Mouse (Mus musculus) hindbrain, embryonic 12.5 days (tissue): ENCODE results near the gene Bap1. TPM values are rescaled to one million over a fixed set of nuclear protein-coding genes. Genes with fewer than 3 reads are reported as not detected.

Source experiments
- ATAC-seq: fragments of 200-750 bp; cut with Nextera tagmentation; 2 replicates; pipeline ENCODE4 v1.8.0; 2017; ENCODE audit warnings: moderate TSS enrichment; ENCODE audit not compliant: low FRiP score
- H3K27ac ChIP-seq: fragments of 300-500 bp; sonication (generic); 2 replicates; pipeline ENCODE4 v1.5.1; 2016; ENCODE audit warnings: mild to moderate bottlenecking
- H3K27me3 ChIP-seq: fragments of 300-500 bp; sonication (generic); 2 replicates; pipeline ENCODE4 v1.6.1; 2016; ENCODE audit warnings: mild to moderate bottlenecking
- H3K36me3 ChIP-seq: fragments of 300-500 bp; sonication (generic); 2 replicates; pipeline ENCODE4 v1.6.1; 2016; ENCODE audit warnings: mild to moderate bottlenecking
- H3K4me1 ChIP-seq: fragments of 300-500 bp; sonication (generic); 2 replicates; pipeline ENCODE4 v1.6.1; 2016
- H3K4me2 ChIP-seq: fragments of 300-500 bp; sonication (generic); replicated peaks from 2 replicates; pipeline ENCODE4 v1.6.1; 2016; ENCODE audit warnings: mild to moderate bottlenecking
- H3K4me3 ChIP-seq: fragments of 300-500 bp; sonication (generic); 2 replicates; pipeline ENCODE4 v1.5.1; 2016; ENCODE audit warnings: mild to moderate bottlenecking
- H3K9ac ChIP-seq: fragments of 300-500 bp; sonication (generic); 2 replicates; pipeline ENCODE4 v1.6.1; 2016; ENCODE audit warnings: mild to moderate bottlenecking, moderate library complexity
- H3K9me3 ChIP-seq: fragments of 300-500 bp; sonication (generic); replicated peaks from 2 replicates; pipeline ENCODE4 v1.6.1; 2016; ENCODE audit warnings: mild to moderate bottlenecking
- WGBS: fragments of 180-500 bp; shearing (Covaris S2); methylation state at CpG from one replicate; pipeline ENCODE4 v1.1.7; 2016; 5-methylcytosine and 5-hydroxymethylcytosine counted together
- polyA plus RNA-seq: library from polyadenylated mRNA; unstranded; fragments of >200 nt; fragmentation: Nextera tagmentation; extraction: Ambion mirVana; gene quantifications from 2 replicates; pipeline ENCODE4 v1.2.1, GENCODE M21; 2016

Bap1 gene
- polyA plus RNA-seq, 1 experiment from 2014 or later: 110 TPM

DNA sequence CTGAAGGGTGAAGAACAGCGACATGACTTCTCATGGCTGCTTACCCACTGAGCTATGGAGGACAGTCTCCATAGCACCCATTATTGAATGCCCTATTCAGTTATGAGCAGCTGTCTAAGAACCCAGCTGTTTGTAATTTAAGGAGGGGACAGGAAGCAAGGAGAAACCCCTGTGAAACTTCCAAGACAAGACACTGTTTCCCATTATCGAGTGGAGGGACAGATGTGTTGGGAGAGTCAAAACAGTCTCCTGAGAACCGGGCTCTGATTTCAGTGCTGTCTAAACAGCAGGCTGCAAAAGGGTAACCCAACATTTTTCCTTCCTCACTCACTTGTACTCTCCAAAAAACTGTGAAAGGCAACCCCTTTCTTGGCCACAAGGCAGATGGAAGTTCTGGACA, 10.7 kb upstream of the Bap1 start:
- 74% methylated on average over 3 of the region's 3 CpGs for WGBS
- ATAC-seq: no peak
- no peaks in the 10 kb centered on the region for H3K4me1 ChIP-seq
- H3K27ac ChIP-seq: no peak overlapping the region
- no peaks in the 10 kb centered on the region for H3K9me3 ChIP-seq
- H3K36me3 ChIP-seq: peaks cover 5% of the 10 kb centered on the region
- no peak overlapping the region for H3K9ac ChIP-seq
- H3K4me2 ChIP-seq: no peak overlapping the region
- no peaks in the 10 kb centered on the region for H3K27me3 ChIP-seq
- H3K4me3 ChIP-seq: no peak overlapping the region

DNA sequence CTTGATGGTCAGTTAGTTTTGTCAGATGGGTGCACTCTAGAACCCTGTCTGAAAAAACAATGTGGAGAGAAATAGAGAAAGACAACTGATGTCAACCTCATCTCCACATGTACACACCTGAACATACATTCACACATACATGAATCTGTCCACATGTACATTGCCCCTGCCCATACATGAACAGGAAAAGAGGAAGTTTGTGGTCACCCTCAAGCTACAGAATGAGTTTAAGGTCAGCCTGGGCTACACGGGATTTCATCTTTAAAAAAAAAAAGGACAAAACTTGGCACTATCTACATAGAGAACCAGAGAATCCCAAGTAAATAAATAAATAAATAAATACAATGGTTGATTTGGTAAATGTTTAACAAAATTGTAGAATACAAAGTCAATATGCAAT, 6.5 kb upstream of the Bap1 start:
- Histone ChIP-seq H3K4me1 (no peaks in the 10 kb centered on the region), H3K27me3 (no peaks in the 10 kb centered on the region), H3K27ac (no peak overlapping the region), H3K9ac (no peak overlapping the region), H3K4me2 (no peak overlapping the region), H3K9me3 (no peaks in the 10 kb centered on the region), H3K4me3 (no peak overlapping the region), H3K36me3 (no peaks in the 10 kb centered on the region)
- WGBS: 84% methylated on average over 1 of the region's 1 CpGs
- ATAC-seq: no peak

DNA sequence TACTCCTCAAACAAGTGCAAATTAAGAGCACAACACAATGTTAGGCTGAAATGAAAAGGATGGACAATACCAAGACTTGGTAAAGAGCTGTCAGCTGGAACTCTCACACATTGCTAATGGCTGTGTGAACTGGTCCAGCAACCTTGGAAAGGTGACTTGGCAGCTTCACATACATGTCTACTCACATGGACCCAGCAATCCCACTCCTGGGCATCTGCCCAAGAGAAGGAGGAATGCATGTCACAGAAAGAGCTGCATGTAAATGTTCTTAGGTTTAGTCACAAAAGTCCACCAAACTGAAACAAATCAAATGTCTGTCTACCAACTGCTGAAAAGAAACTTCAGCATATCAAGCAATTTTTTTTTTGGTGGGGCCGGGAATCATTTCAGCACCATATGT, 5.3 kb upstream of the Bap1 start:
- H3K4me2 ChIP-seq: no peak overlapping the region
- no peaks in the 10 kb centered on the region for H3K27me3 ChIP-seq
- H3K4me3 ChIP-seq: no peak overlapping the region
- WGBS: 83% methylated on average over 1 of the region's 1 CpGs
- no peak overlapping the region for H3K27ac ChIP-seq
- H3K36me3 ChIP-seq: no peaks in the 10 kb centered on the region
- peaks cover 4% of the 10 kb centered on the region; the same call in 1 of the 2 replicates for H3K4me1 ChIP-seq
- ATAC-seq: no peak
- no peak overlapping the region for H3K9ac ChIP-seq
- H3K9me3 ChIP-seq: no peaks in the 10 kb centered on the region

- Histone ChIP-seq H3K9ac (no peak overlapping the region), H3K27me3 (no peaks in the 10 kb centered on the region), H3K4me3 (no peak overlapping the region), H3K9me3 (no peaks in the 10 kb centered on the region), H3K36me3 (peaks cover 2% of the 10 kb centered on the region; the same call in 1 of the 2 replicates), H3K4me2 (no peak overlapping the region), H3K4me1 (peaks cover 15% of the 10 kb centered on the region), H3K27ac (no peak overlapping the region)
- no peak for ATAC-seq
- WGBS: 92% methylated on average over 6 of the region's 6 CpGs
Observed at GRCm38 (mm10) chr14:31248396-31248795, 2.9 kb upstream of the Bap1 start.

GRCm38 (mm10) chr14:31250222-31251083, 797 bp upstream of the Bap1 start:
- Histone ChIP-seq H3K36me3 (peaks cover 23% of the 10 kb centered on the region), H3K27me3 (no peaks in the 10 kb centered on the region), H3K27ac (peak overlapping the region; percentile 91), H3K9ac (peak overlapping the region; percentile 96), H3K4me3 (peak overlapping the region; percentile 90), H3K9me3 (no peaks in the 10 kb centered on the region), H3K4me2 (peak overlapping the region; percentile 61), H3K4me1 (peaks cover 15% of the 10 kb centered on the region)
- peak; percentile 5; the same call in 1 of the 2 replicates for ATAC-seq
- 22% methylated on average over 38 of the region's 38 CpGs for WGBS

- H3K4me3 ChIP-seq: peak overlapping the region; percentile 90
- WGBS: 2% methylated on average over 18 of the region's 18 CpGs
- H3K9me3 ChIP-seq: no peaks in the 10 kb centered on the region
- H3K4me1 ChIP-seq: peaks cover 15% of the 10 kb centered on the region
- peaks cover 35% of the 10 kb centered on the region for H3K36me3 ChIP-seq
- peak overlapping the region; percentile 96 for H3K9ac ChIP-seq
- H3K27ac ChIP-seq: peak overlapping the region; percentile 91
- H3K4me2 ChIP-seq: peak overlapping the region; percentile 61
- no peaks in the 10 kb centered on the region for H3K27me3 ChIP-seq
- ATAC-seq: no peak
Observed at GRCm38 (mm10) chr14:31251626-31252025, 376 bp downstream of the Bap1 start.

GRCm38 (mm10) chr14:31252091-31252490, 841 bp downstream of the Bap1 start:
- Histone ChIP-seq H3K9me3 (no peaks in the 10 kb centered on the region), H3K27ac (no peak overlapping the region), H3K9ac (peak overlapping the region; percentile 96), H3K4me2 (peak overlapping the region; percentile 61), H3K4me1 (peaks cover 15% of the 10 kb centered on the region), H3K4me3 (peak overlapping the region; percentile 90), H3K27me3 (no peaks in the 10 kb centered on the region), H3K36me3 (peaks cover 39% of the 10 kb centered on the region)
- 80% methylated on average over 5 of the region's 5 CpGs for WGBS
- no peak for ATAC-seq

DNA sequence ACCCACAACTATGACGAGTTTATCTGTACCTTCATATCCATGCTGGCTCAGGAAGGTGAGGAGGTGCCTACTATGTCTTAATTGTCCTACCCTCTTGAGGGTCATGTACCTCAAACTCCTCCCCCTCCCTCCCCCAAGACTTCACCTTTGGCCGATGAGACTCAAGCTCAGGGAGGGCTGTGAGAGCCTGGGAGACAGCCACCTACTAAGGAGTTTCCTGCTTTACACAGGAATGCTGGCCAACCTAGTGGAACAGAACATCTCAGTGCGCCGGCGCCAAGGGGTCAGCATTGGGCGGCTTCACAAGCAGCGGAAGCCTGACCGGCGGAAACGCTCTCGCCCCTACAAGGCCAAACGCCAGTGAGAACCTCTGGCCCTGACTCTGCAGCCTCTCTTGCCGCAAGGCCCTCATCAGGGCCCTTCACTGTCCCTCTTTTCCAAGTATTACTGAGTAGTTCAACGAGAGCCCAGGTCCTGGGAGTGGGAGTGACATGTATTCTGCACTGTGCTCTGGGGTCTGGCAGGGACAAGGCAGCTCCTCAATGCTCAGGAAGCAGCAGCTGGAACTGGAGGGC, 7.3 kb downstream of the Bap1 start:
- Histone ChIP-seq H3K27me3 (no peaks in the 10 kb centered on the region), H3K9ac (no peak overlapping the region), H3K9me3 (no peaks in the 10 kb centered on the region), H3K27ac (no peak overlapping the region), H3K4me3 (no peak overlapping the region), H3K36me3 (peaks cover 92% of the 10 kb centered on the region), H3K4me1 (no peaks in the 10 kb centered on the region), H3K4me2 (no peak overlapping the region)
- WGBS: 95% methylated on average over 14 of the region's 14 CpGs
- no peak for ATAC-seq

- WGBS: 95% methylated on average over 4 of the region's 4 CpGs
- H3K36me3 ChIP-seq: peaks cover 78% of the 10 kb centered on the region
Observed at GRCm38 (mm10) chr14:31260374-31260773, 9.1 kb downstream of the Bap1 start.

DNA sequence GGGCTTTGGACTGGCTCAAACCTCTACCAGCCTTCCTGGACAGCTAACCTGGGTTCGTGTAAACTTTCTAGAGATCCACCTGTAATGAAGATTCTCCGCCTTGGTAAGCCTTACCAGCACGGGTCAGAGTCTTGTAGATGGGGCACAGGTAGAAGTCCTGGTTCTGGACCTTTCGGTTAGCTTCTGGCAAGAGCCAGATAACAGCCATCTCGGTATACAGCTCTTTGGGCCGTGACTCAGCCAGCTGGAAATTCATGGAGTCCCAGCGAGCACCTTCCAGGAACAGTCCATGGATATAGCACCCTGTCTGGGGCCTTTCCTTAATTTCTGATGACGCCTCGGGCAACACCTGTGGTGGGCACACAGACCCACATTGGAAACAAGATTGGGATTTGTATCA, 9.7 kb downstream of the Bap1 start:
- Histone ChIP-seq H3K4me2 (no peak overlapping the region), H3K4me1 (no peaks in the 10 kb centered on the region), H3K4me3 (no peak overlapping the region), H3K36me3 (peaks cover 72% of the 10 kb centered on the region), H3K9ac (no peak overlapping the region), H3K27me3 (no peaks in the 10 kb centered on the region), H3K9me3 (no peaks in the 10 kb centered on the region), H3K27ac (no peak overlapping the region)
- no peak for ATAC-seq
- 95% methylated on average over 9 of the region's 9 CpGs for WGBS

More at GRCm38 (mm10) chr14:31260374-31260773, 9.1 kb downstream of the Bap1 start:
- no peaks in the 10 kb centered on the region for H3K4me1 ChIP-seq
- no peaks in the 10 kb centered on the region for H3K9me3 ChIP-seq
- no peak for ATAC-seq
- H3K27me3 ChIP-seq: no peaks in the 10 kb centered on the region
- no peak overlapping the region for H3K9ac ChIP-seq
- no peak overlapping the region for H3K4me2 ChIP-seq
- no peak overlapping the region for H3K4me3 ChIP-seq
- H3K27ac ChIP-seq: no peak overlapping the region

GRCm38 (mm10) chr14:31267649-31268048, 16.4 kb downstream of the Bap1 start:
- no peak for ATAC-seq
- no peaks in the 10 kb centered on the region for H3K9me3 ChIP-seq
- peaks cover 22% of the 10 kb centered on the region for H3K4me1 ChIP-seq
- no peak overlapping the region for H3K4me2 ChIP-seq
- no peak overlapping the region for H3K9ac ChIP-seq
- 75% methylated on average over 11 of the region's 11 CpGs for WGBS
- no peak overlapping the region for H3K4me3 ChIP-seq
- H3K27me3 ChIP-seq: peaks cover 7% of the 10 kb centered on the region; the same call in 1 of the 2 replicates
- no peak overlapping the region for H3K27ac ChIP-seq
- H3K36me3 ChIP-seq: peaks cover 10% of the 10 kb centered on the region; the same call in 1 of the 2 replicates

- WGBS: 44% methylated on average over 9 of the region's 9 CpGs
- Histone ChIP-seq H3K9ac (no peak overlapping the region), H3K4me1 (peaks cover 22% of the 10 kb centered on the region), H3K36me3 (0 out of 2 replicates have a peak, but pooled peaks cover 4% of the 10 kb centered on the region), H3K27ac (peak overlapping the region; percentile 25; the same call in 1 of the 2 replicates), H3K4me2 (peak overlapping the region; percentile 47), H3K4me3 (0 out of 2 replicates have a peak overlapping the region, but pooled peaks have one; percentile 18), H3K27me3 (peaks cover 7% of the 10 kb centered on the region; the same call in 1 of the 2 replicates), H3K9me3 (no peaks in the 10 kb centered on the region)
- ATAC-seq: peak; percentile 79
Observed at GRCm38 (mm10) chr14:31268301-31269001, 17.2 kb downstream of the Bap1 start.
